Mouse (Mus musculus) intestine, embryonic 16.5 days (tissue): ENCODE data around the gene Scaf8. TPM values are rescaled to one million over a fixed set of nuclear protein-coding genes. Genes with fewer than 3 reads are reported as not detected.
"Not testable (repeated sequence)": the region's sequence is repeated elsewhere in the genome, so short reads cannot be mapped to it uniquely, and the experiment has no call there.

Source experiments
- ATAC-seq: fragments of 200-750 bp; cut with Nextera tagmentation; 2 replicates; pipeline ENCODE4 v1.8.0; 2017; ENCODE audit warnings: moderate TSS enrichment, moderate library complexity
- H3K27ac ChIP-seq: fragments of 300-500 bp; sonication (generic); 2 replicates; pipeline ENCODE4 v1.5.1; 2014; ENCODE audit warnings: mild to moderate bottlenecking, low read length
- H3K27me3 ChIP-seq: fragments of 300-500 bp; sonication (generic); replicated peaks from 2 replicates; pipeline ENCODE4 v1.6.1; 2014; ENCODE audit warnings: low read length, control low read depth, mixed read lengths; ENCODE audit not compliant: control insufficient read depth, insufficient read depth
- H3K36me3 ChIP-seq: fragments of 300-500 bp; sonication (generic); 2 replicates; pipeline ENCODE4 v1.6.1; 2014; ENCODE audit warnings: low read length, control low read depth; ENCODE audit not compliant: control insufficient read depth, insufficient read depth
- H3K4me1 ChIP-seq: fragments of 300-500 bp; sonication (generic); 2 replicates; pipeline ENCODE4 v1.6.1; 2014; ENCODE audit warnings: low read length, control low read depth, mixed read lengths; ENCODE audit not compliant: control insufficient read depth, insufficient read depth
- H3K4me2 ChIP-seq: fragments of 300-500 bp; sonication (generic); 2 replicates; pipeline ENCODE4 v1.6.1; 2014; ENCODE audit warnings: low read depth, low read length, control low read depth
- H3K4me3 ChIP-seq: fragments of 300-500 bp; sonication (generic); 2 replicates; pipeline ENCODE4 v1.5.1; 2014; ENCODE audit warnings: mild to moderate bottlenecking, low read length
- H3K9ac ChIP-seq: fragments of 300-500 bp; sonication (generic); 2 replicates; pipeline ENCODE4 v1.6.1; 2014; ENCODE audit warnings: low read depth, low read length
- H3K9me3 ChIP-seq: fragments of 300-500 bp; sonication (generic); 2 replicates; pipeline ENCODE4 v1.6.1; 2016; ENCODE audit warnings: low read length, control low read depth; ENCODE audit not compliant: control insufficient read depth
- WGBS: fragments of 180-500 bp; shearing (Covaris S2); extraction: QIAGEN DNeasy Blood & Tissue Kit; methylation state at CpG from one replicate; pipeline ENCODE4 v1.1.7; 2014; 5-methylcytosine and 5-hydroxymethylcytosine counted together
- polyA plus RNA-seq: library from polyadenylated mRNA; unstranded; fragments of >200 nt; fragmentation: Nextera tagmentation; extraction: Ambion mirVana; gene quantifications from 2 replicates; pipeline ENCODE4 v1.2.1, GENCODE M21; 2015

Gene Scaf8
- polyA plus RNA-seq, 1 experiment from 2014 or later: 12.8 TPM

DNA sequence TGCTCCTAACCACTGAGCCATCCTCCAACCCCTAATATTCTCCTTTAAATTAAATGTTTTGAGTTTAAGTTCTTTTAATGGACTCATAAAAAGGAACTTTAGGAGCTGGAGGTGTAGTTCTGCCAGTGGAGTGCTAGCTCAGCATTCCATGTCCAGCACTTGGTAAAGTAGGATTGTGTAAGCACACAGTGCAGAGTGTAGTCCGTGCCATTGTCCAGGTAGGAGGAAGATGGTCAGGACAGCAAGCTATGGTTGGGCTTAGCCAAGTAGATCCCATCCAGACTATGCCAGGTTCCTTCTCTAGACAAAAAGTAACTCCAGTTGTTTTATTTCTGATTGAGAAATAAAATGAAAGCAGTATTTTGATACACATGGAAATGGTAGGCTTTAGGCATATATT, 34.1 kb downstream of the Scaf8 start:
- peak; percentile 57; the same call in 1 of the 2 replicates for ATAC-seq
- 0 out of 2 replicates have a peak, but pooled peaks cover 2% of the 10 kb centered on the region for H3K4me1 ChIP-seq
- H3K4me2 ChIP-seq: no peak overlapping the region
- H3K9me3 ChIP-seq: no peaks in the 10 kb centered on the region
- no peak overlapping the region for H3K9ac ChIP-seq
- H3K27ac ChIP-seq: no peak overlapping the region
- WGBS: 87% methylated on average over 1 of the region's 1 CpGs
- H3K36me3 ChIP-seq: peaks cover 3% of the 10 kb centered on the region; the same call in 1 of the 2 replicates
- H3K27me3 ChIP-seq: no peaks in the 10 kb centered on the region
- no peak overlapping the region for H3K4me3 ChIP-seq

DNA sequence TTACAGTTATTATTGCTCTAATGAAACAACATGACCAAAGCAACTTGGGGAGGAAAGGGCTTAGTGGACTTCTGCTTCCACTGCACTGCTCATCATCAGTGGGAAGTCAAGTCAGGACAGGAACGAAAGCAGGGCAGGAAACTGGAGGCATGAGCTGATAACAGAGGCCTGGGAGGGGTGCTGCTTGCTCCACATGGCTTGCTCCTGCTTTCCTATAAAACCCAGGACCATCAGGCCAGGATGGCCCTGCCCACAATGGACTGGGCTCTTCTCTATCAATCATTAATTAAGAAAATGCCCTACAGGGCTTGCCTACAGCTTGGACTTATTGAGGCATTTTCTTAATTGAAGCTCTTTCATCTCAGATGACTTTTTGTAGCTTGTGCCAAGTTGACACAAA, 34.8 kb downstream of the Scaf8 start:
- peaks cover 3% of the 10 kb centered on the region; the same call in 1 of the 2 replicates for H3K36me3 ChIP-seq

DNA sequence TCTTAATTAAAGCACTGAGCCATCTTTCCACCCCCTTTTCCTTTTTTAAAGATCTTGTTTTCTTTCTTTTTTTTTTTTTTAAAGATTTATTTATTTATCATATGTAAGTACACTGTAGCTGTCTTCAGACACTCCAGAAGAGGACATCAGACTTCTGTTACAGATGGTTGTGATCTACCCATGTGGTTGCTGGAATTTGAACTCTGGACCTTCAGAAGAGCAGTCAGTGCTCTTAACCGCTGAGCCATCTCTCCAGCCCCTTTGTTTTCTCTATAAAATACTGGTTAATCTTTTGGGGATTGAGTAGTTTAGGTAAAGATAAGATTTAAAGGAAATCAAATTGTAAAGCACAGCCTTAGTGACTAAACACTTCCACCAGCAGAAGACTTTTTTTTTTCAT, 35.9 kb downstream of the Scaf8 start:
- H3K4me3 ChIP-seq, ATAC-seq, H3K9me3 ChIP-seq, H3K4me1 ChIP-seq, H3K27ac ChIP-seq, H3K4me2 ChIP-seq, H3K9ac ChIP-seq, H3K36me3 ChIP-seq, H3K27me3 ChIP-seq: not testable (repeated sequence)
- 51% methylated on average over 1 of the region's 1 CpGs for WGBS

More for the DNA sequence above, 34.8 kb downstream of the Scaf8 start:
- WGBS: 55% methylated on average over 1 of the region's 1 CpGs
- ATAC-seq: peak; percentile 90
- Histone ChIP-seq H3K4me1 (0 out of 2 replicates have a peak, but pooled peaks cover 2% of the 10 kb centered on the region), H3K4me2 (no peak overlapping the region), H3K4me3 (no peak overlapping the region), H3K27ac (no peak overlapping the region), H3K9me3 (no peaks in the 10 kb centered on the region), H3K27me3 (no peaks in the 10 kb centered on the region), H3K9ac (no peak overlapping the region)

DNA sequence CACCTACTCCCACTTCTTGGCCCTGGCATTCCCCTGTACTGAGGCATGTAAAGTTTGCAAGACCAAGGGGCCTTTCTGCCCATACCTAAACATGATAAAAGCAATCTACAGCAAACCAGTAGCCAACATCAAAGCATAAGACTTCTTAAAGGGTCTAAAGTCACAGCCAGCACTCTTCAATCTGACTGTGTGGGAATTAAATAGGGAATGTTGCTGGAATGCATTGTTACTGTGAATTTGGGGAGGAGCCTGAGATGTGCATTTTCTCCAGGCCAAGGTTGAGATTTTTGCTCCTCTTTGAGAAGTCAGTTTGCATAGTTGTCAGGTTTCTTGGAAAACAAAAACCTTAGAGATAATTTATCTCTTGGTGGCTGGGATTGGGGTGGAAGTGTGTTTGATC, 36.4 kb downstream of the Scaf8 start:
- no peak overlapping the region for H3K27ac ChIP-seq
- H3K9ac ChIP-seq: no peak overlapping the region
- H3K36me3 ChIP-seq: 0 out of 2 replicates have a peak, but pooled peaks cover 2% of the 10 kb centered on the region
- H3K4me1 ChIP-seq: 0 out of 2 replicates have a peak, but pooled peaks cover 2% of the 10 kb centered on the region
- H3K27me3 ChIP-seq: no peaks in the 10 kb centered on the region
- H3K4me3 ChIP-seq: no peak overlapping the region
- H3K4me2 ChIP-seq: no peak overlapping the region
- no peaks in the 10 kb centered on the region for H3K9me3 ChIP-seq
- ATAC-seq: no peak

DNA sequence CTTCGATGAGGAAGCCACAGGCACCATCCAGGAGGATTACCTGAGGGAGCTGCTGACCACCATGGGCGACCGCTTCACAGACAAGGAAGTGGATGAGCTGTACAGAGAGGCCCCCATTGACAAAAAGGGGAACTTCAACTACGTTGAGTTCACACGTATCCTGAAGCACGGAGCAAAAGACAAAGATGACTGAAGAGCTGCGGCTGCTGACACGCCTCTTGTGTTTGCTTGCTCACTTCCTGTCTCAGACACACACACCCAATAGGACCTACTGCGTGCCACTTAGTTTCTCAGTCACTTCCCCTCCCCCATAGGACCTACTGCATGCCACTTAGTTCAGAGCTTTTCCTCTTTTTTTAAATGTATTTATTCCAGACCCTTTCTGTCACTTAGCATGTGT, 41.4 kb downstream of the Scaf8 start:
- not testable (repeated sequence) for H3K27me3 ChIP-seq, H3K9ac ChIP-seq, ATAC-seq, H3K4me3 ChIP-seq, H3K4me2 ChIP-seq, H3K4me1 ChIP-seq, H3K9me3 ChIP-seq, H3K27ac ChIP-seq, H3K36me3 ChIP-seq
- WGBS: 90% methylated on average over 9 of the region's 9 CpGs

DNA sequence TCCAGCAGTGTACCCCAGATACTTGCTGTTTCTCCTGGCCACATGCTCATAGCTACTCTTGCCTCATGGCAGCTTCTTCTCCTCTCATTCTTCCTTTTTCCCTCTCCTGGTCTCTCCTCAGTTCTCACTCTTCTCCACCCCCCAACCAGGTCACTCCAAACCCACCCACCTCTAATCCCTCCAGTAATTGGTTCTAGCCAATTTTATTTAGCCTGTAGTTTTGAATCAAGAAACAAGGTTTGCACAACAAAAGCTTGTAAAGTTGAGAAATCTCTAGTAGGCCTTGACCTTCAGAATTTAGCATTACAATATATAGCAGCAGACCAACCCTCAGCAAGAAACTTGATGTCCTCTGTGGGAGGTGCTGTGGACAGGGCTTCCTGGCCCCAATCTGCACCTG, 42.2 kb downstream of the Scaf8 start:
- Histone ChIP-seq H3K9ac (no peak overlapping the region), H3K27me3 (no peaks in the 10 kb centered on the region), H3K4me1 (no peaks in the 10 kb centered on the region), H3K27ac (no peak overlapping the region), H3K4me3 (no peak overlapping the region), H3K4me2 (no peak overlapping the region), H3K36me3 (0 out of 2 replicates have a peak, but pooled peaks cover 2% of the 10 kb centered on the region), H3K9me3 (no peaks in the 10 kb centered on the region)
- ATAC-seq: no peak

DNA sequence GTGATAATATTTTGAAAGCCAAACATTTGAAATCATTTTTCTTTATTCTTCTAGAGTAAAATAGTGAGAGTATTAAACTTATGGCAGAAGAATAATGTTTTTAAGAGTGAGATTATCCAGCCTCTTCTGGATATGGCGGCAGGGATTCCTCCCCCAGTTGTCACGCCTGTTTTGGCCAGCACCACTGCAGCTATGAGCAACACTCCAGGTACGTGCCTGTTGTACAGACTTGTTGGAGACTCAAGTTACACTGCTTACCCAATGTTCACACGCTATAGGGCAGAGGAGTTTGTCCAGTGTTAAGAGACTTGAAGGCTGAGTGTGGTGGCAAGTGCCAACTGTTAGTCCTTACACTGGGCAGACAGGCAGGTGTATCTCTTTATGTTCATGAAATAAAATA, 48.1 kb downstream of the Scaf8 start:
- Histone ChIP-seq H3K9ac (no peak overlapping the region), H3K4me1 (no peaks in the 10 kb centered on the region), H3K27ac (no peak overlapping the region), H3K4me2 (no peak overlapping the region), H3K9me3 (no peaks in the 10 kb centered on the region), H3K36me3 (0 out of 2 replicates have a peak, but pooled peaks cover 2% of the 10 kb centered on the region), H3K4me3 (no peak overlapping the region), H3K27me3 (no peaks in the 10 kb centered on the region)
- no peak for ATAC-seq
- 89% methylated on average over 4 of the region's 4 CpGs for WGBS

DNA sequence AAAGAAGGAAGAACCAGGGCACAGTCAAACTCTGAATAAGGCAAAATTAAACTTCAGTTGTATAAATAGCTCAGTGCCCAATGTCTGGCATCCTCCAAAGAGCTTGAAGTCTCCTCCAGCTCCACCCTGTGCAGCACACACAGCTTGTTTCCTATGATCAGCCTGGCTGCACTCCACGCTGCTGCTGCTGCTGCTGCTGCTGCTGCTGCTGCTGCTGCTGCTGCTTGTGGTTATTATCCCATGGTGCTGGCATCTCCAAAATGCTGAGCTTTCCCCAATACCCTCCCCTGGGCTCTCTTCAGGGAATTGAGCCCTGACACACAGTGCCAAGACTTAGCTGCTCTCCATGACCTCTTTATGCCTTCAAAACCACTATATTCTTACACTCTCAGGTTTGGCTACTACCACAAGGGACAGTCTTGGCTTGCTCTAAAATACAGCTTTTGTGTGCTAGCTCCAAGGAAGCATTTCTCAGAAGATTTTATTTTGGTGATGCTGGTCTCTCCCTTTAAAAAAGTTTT, 65.7 kb downstream of the Scaf8 start:
- not testable (repeated sequence) for H3K4me3 ChIP-seq, H3K36me3 ChIP-seq, H3K27ac ChIP-seq, H3K27me3 ChIP-seq, H3K9ac ChIP-seq, H3K4me1 ChIP-seq, ATAC-seq, H3K4me2 ChIP-seq, H3K9me3 ChIP-seq
- 88% methylated on average over 1 of the region's 1 CpGs for WGBS

DNA sequence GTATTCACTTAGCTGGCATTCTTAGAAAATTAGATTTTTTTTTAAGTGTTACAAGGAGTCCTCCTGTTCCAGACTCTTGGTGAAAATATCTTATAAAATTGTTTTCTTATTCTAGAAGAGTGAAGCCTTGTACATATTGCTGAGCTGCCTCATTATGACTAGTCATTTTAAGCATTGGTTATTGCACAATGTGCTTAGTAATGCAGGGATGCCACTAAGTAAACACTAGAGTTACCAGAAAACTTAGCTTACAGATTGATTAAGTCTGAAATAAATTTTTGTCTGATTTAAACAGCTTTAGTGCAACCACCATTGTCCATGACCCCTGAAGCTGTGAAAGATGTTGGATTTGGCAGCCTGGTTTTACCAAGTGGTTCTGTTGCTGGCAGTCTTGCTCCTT, 80.7 kb downstream of the Scaf8 start:
- not testable (repeated sequence) for H3K27me3 ChIP-seq, H3K4me2 ChIP-seq, H3K4me1 ChIP-seq, H3K4me3 ChIP-seq, H3K9me3 ChIP-seq, H3K27ac ChIP-seq, ATAC-seq, H3K36me3 ChIP-seq, H3K9ac ChIP-seq

DNA sequence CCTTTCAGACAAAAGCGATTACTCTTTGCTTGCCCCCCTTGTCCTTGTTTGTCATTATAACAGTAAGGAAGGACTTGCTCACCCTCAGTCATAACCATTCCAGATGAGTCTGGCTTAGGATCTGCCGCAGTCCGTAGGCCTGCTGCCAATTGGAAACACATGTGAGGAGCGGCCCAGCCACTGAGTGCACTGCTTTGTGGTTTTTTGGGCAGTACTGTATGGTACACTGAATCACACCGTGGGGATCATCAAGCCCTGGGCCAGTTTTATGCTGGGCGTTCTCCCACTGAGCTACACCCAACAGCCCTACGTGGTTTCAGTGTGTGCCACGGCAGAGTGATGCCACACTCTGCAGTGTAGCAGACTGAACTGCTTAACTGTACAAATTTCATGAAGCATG, 85.6 kb downstream of the Scaf8 start:
- no peak overlapping the region for H3K9ac ChIP-seq
- ATAC-seq: no peak

More for the DNA sequence above, 85.6 kb downstream of the Scaf8 start:
- H3K36me3 ChIP-seq: peaks cover 5% of the 10 kb centered on the region; the same call in 1 of the 2 replicates
- no peak overlapping the region for H3K27ac ChIP-seq
- 88% methylated on average over 8 of the region's 8 CpGs for WGBS
- no peaks in the 10 kb centered on the region for H3K9me3 ChIP-seq
- no peaks in the 10 kb centered on the region for H3K27me3 ChIP-seq
- H3K4me1 ChIP-seq: no peaks in the 10 kb centered on the region
- no peak overlapping the region for H3K4me3 ChIP-seq
- H3K4me2 ChIP-seq: no peak overlapping the region
